26 mouse cellular contexts compared by ENCODE assay signal in genomic region chr11:84962536-84962935, GRCm38 (mm10). TPM values are rescaled to one million over a fixed set of nuclear protein-coding genes. Genes with fewer than 3 reads are reported as not detected.
"Had no signal": no experiment of that assay in that cellular context is flagged by ENCODE, and none has a peak within 500 bp of the region (broad histone marks: within the 10 kb centered on the region; RNA-seq: fewer than 3 reads in every experiment).

No protein-coding gene starts in this region.

- H3K36me3 ChIP-seq: heart, embryonic 13.5 days; heart, embryonic 15.5 days; hindbrain, embryonic 13.5 days; hindbrain, embryonic 15.5 days; kidney, embryonic 15.5 days; limb, embryonic 13.5 days; limb, embryonic 15.5 days; liver, embryonic 12.5 days had no signal

- H3K27ac ChIP-seq: heart, adult 2 months; heart, embryonic 13.5 days; heart, embryonic 15.5 days; hindbrain, embryonic 13.5 days; hindbrain, embryonic 15.5 days; hindbrain, postnatal 0 days; kidney, embryonic 15.5 days; kidney, postnatal 0 days; limb, embryonic 13.5 days; limb, embryonic 15.5 days; liver, embryonic 12.5 days; liver, embryonic 14.5 days had no signal

- DNase-seq: gastrocnemius, postnatal 14 days; gastrocnemius, postnatal 36 days; heart, adult 11 months; heart, adult 2 months; heart, postnatal 14 days; heart, postnatal 36 days; kidney, adult 18-20 months; kidney, adult 9 months; kidney, postnatal 14 days; layer of hippocampus, adult 9-11 months; layer of hippocampus, postnatal 36 days; left cerebral cortex, postnatal 4 days had no signal

- H3K4me3 ChIP-seq: heart, adult 2 months; heart, embryonic 13.5 days; heart, embryonic 15.5 days; hindbrain, embryonic 13.5 days; hindbrain, embryonic 15.5 days; kidney, embryonic 15.5 days; limb, embryonic 13.5 days; limb, embryonic 15.5 days; liver, embryonic 12.5 days had no signal

RNA-seq across cellular contexts. Expression of gene Car4, which starts 5.0 kb away (rescaled TPM):
- total RNA-seq: hematopoietic stem cell, adult 5-6 weeks; liver, adult 2 months had no signal
- polyA plus RNA-seq: limb, embryonic 15.5 days; liver, embryonic 16.5 days had no signal
